Mouse (Mus musculus): Measurements from ENCODE around the gene Zfp786. TPM values are rescaled to one million over a fixed set of nuclear protein-coding genes. Genes with fewer than 3 reads are reported as not detected.
"Not testable (repeated sequence)": the region's sequence is repeated elsewhere in the genome, so short reads cannot be mapped to it uniquely, and the experiment has no call there.

The Zfp786 gene
- polyA plus RNA-seq, 1 experiment from 2014 or later, result 2.4 TPM

GRCm38 (mm10) chr6:47792533-47792932 is 38.1 kb downstream of the Zfp786 start:
- no peak overlapping the region for H3K27ac ChIP-seq (ENCODE audit: low read length)
- H3K9me3 ChIP-seq (ENCODE audit: control insufficient read depth, low read length), result no peaks in the 10 kb centered on the region
- no peak overlapping the region for H3K4me2 ChIP-seq (ENCODE audit: low read depth, low read length)
- H3K4me3 ChIP-seq (ENCODE audit: low read length), result no peak overlapping the region
- 96% methylated on average over 2 of the region's 2 CpGs for WGBS
- no peak overlapping the region for H3K9ac ChIP-seq (ENCODE audit: low read depth, low read length)
- no peak for ATAC-seq
- H3K36me3 ChIP-seq (ENCODE audit: control insufficient read depth, insufficient read depth, low read length), result peaks cover 22% of the 10 kb centered on the region
- H3K4me1 ChIP-seq (ENCODE audit: control insufficient read depth, insufficient read depth, low read length), result peaks cover 5% of the 10 kb centered on the region; the same call in 1 of the 2 replicates
- H3K27me3 ChIP-seq (replicated peaks; ENCODE audit: control insufficient read depth, insufficient read depth, low read length), result no peaks in the 10 kb centered on the region

GRCm38 (mm10) chr6:47790745-47791144 is 39.9 kb downstream of the Zfp786 start:
- H3K9me3 ChIP-seq (ENCODE audit: control insufficient read depth, low read length), result no peaks in the 10 kb centered on the region
- peaks cover 9% of the 10 kb centered on the region; the same call in 1 of the 2 replicates for H3K36me3 ChIP-seq (ENCODE audit: control insufficient read depth, insufficient read depth, low read length)
- 50% methylated on average over 2 of the region's 2 CpGs for WGBS
- no peak for ATAC-seq
- peaks cover 5% of the 10 kb centered on the region; the same call in 1 of the 2 replicates for H3K4me1 ChIP-seq (ENCODE audit: control insufficient read depth, insufficient read depth, low read length)
- H3K27ac ChIP-seq (ENCODE audit: low read length), result no peak overlapping the region
- no peak overlapping the region for H3K9ac ChIP-seq (ENCODE audit: low read depth, low read length)
- H3K4me2 ChIP-seq (ENCODE audit: low read depth, low read length), result no peak overlapping the region
- H3K4me3 ChIP-seq (ENCODE audit: low read length), result no peak overlapping the region
- H3K27me3 ChIP-seq (replicated peaks; ENCODE audit: control insufficient read depth, insufficient read depth, low read length), result no peaks in the 10 kb centered on the region

GRCm38 (mm10) chr6:47788821-47789220 is 41.8 kb downstream of the Zfp786 start:
- WGBS, result 16% methylated on average over 3 of the region's 3 CpGs
- H3K9ac ChIP-seq (ENCODE audit: low read depth, low read length), result peak overlapping the region; percentile 83
- H3K4me2 ChIP-seq (ENCODE audit: low read depth, low read length), result peak overlapping the region; percentile 59
- no peak for ATAC-seq
- peak overlapping the region; percentile 95 for H3K27ac ChIP-seq (ENCODE audit: low read length)
- no peaks in the 10 kb centered on the region for H3K36me3 ChIP-seq (ENCODE audit: control insufficient read depth, insufficient read depth, low read length)
- H3K27me3 ChIP-seq (replicated peaks; ENCODE audit: control insufficient read depth, insufficient read depth, low read length), result no peaks in the 10 kb centered on the region
- peaks cover 5% of the 10 kb centered on the region; the same call in 1 of the 2 replicates for H3K4me1 ChIP-seq (ENCODE audit: control insufficient read depth, insufficient read depth, low read length)
- no peaks in the 10 kb centered on the region for H3K9me3 ChIP-seq (ENCODE audit: control insufficient read depth, low read length)
- H3K4me3 ChIP-seq (ENCODE audit: low read length), result peak overlapping the region; percentile 56

- H3K4me2 ChIP-seq (ENCODE audit: low read depth, low read length), result peak overlapping the region; percentile 59
- no peaks in the 10 kb centered on the region for H3K27me3 ChIP-seq (replicated peaks; ENCODE audit: control insufficient read depth, insufficient read depth, low read length)
- H3K27ac ChIP-seq (ENCODE audit: low read length), result peak overlapping the region; percentile 95
- 1% methylated on average over 18 of the region's 18 CpGs for WGBS
- peak overlapping the region; percentile 83 for H3K9ac ChIP-seq (ENCODE audit: low read depth, low read length)
- H3K9me3 ChIP-seq (ENCODE audit: control insufficient read depth, low read length), result no peaks in the 10 kb centered on the region
- peaks cover 5% of the 10 kb centered on the region; the same call in 1 of the 2 replicates for H3K4me1 ChIP-seq (ENCODE audit: control insufficient read depth, insufficient read depth, low read length)
- H3K4me3 ChIP-seq (ENCODE audit: low read length), result peak overlapping the region; percentile 56
- no peaks in the 10 kb centered on the region for H3K36me3 ChIP-seq (ENCODE audit: control insufficient read depth, insufficient read depth, low read length)
- ATAC-seq, result peak; percentile 94
These were observed 42.5 kb downstream of the Zfp786 start for GRCm38 (mm10) chr6:47787941-47788736.

- Histone ChIP-seq H3K9me3 (ENCODE audit: control insufficient read depth, low read length) (no peaks in the 10 kb centered on the region), H3K9ac (ENCODE audit: low read depth, low read length) (no peak overlapping the region), H3K27me3 (replicated peaks; ENCODE audit: control insufficient read depth, insufficient read depth, low read length) (no peaks in the 10 kb centered on the region), H3K4me3 (ENCODE audit: low read length) (no peak overlapping the region), H3K36me3 (ENCODE audit: control insufficient read depth, insufficient read depth, low read length) (no peaks in the 10 kb centered on the region), H3K4me2 (ENCODE audit: low read depth, low read length) (no peak overlapping the region), H3K27ac (ENCODE audit: low read length) (no peak overlapping the region), H3K4me1 (ENCODE audit: control insufficient read depth, insufficient read depth, low read length) (peaks cover 5% of the 10 kb centered on the region; the same call in 1 of the 2 replicates)
- 66% methylated on average over 5 of the region's 5 CpGs for WGBS
- no peak for ATAC-seq
These were observed 45.8 kb downstream of the Zfp786 start for GRCm38 (mm10) chr6:47784707-47785412.

GRCm38 (mm10) chr6:47781091-47781968 is 49.3 kb downstream of the Zfp786 start:
- H3K4me1 ChIP-seq (ENCODE audit: control insufficient read depth, insufficient read depth, low read length), result 0 out of 2 replicates have a peak, but pooled peaks cover 2% of the 10 kb centered on the region
- H3K27ac ChIP-seq (ENCODE audit: low read length), result 0 out of 2 replicates have a peak overlapping the region, but pooled peaks have one; percentile 61
- H3K36me3 ChIP-seq (ENCODE audit: control insufficient read depth, insufficient read depth, low read length), result no peaks in the 10 kb centered on the region
- H3K27me3 ChIP-seq (replicated peaks; ENCODE audit: control insufficient read depth, insufficient read depth, low read length), result no peaks in the 10 kb centered on the region
- ATAC-seq, result peak; percentile 67
- peak overlapping the region; percentile 53 for H3K4me3 ChIP-seq (ENCODE audit: low read length)
- no peaks in the 10 kb centered on the region for H3K9me3 ChIP-seq (ENCODE audit: control insufficient read depth, low read length)
- H3K4me2 ChIP-seq (ENCODE audit: low read depth, low read length), result peak overlapping the region; percentile 56
- H3K9ac ChIP-seq (ENCODE audit: low read depth, low read length), result peak overlapping the region; percentile 54; the same call in 1 of the 2 replicates
- WGBS, result under 1% methylated on average over 21 of the region's 21 CpGs

GRCm38 (mm10) chr6:47780576-47781013 is 50.1 kb downstream of the Zfp786 start:
- no peaks in the 10 kb centered on the region for H3K27me3 ChIP-seq (replicated peaks; ENCODE audit: control insufficient read depth, insufficient read depth, low read length)
- H3K4me3 ChIP-seq (ENCODE audit: low read length), result peak overlapping the region; percentile 53
- 0 out of 2 replicates have a peak, but pooled peaks cover 2% of the 10 kb centered on the region for H3K4me1 ChIP-seq (ENCODE audit: control insufficient read depth, insufficient read depth, low read length)
- no peak overlapping the region for H3K27ac ChIP-seq (ENCODE audit: low read length)
- 11% methylated on average over 2 of the region's 2 CpGs for WGBS
- H3K9me3 ChIP-seq (ENCODE audit: control insufficient read depth, low read length), result no peaks in the 10 kb centered on the region
- H3K4me2 ChIP-seq (ENCODE audit: low read depth, low read length), result peak overlapping the region; percentile 30
- H3K36me3 ChIP-seq (ENCODE audit: control insufficient read depth, insufficient read depth, low read length), result no peaks in the 10 kb centered on the region
- ATAC-seq, result peak; percentile 37; the same call in 1 of the 2 replicates
- H3K9ac ChIP-seq (ENCODE audit: low read depth, low read length), result no peak overlapping the region

- not testable (repeated sequence) for H3K4me1 ChIP-seq (ENCODE audit: control insufficient read depth, insufficient read depth, low read length); H3K27me3 ChIP-seq (replicated peaks; ENCODE audit: control insufficient read depth, insufficient read depth, low read length); H3K27ac ChIP-seq (ENCODE audit: low read length); H3K9me3 ChIP-seq (ENCODE audit: control insufficient read depth, low read length); H3K36me3 ChIP-seq (ENCODE audit: control insufficient read depth, insufficient read depth, low read length); H3K9ac ChIP-seq (ENCODE audit: low read depth, low read length)
- H3K4me3 ChIP-seq (ENCODE audit: low read length), result peak overlapping the region; percentile 12; the same call in 1 of the 2 replicates
- WGBS, result 60% methylated on average over 7 of the region's 19 CpGs
- H3K4me2 ChIP-seq (ENCODE audit: low read depth, low read length), result peak overlapping the region; percentile 32; the same call in 1 of the 2 replicates
- ATAC-seq, result peak; percentile 42; the same call in 1 of the 2 replicates
These were observed 58.9 kb downstream of the Zfp786 start for GRCm38 (mm10) chr6:47771760-47772159.
